Mouse (Mus musculus) right cerebral cortex, postnatal 36 days (tissue): Measurements from ENCODE around the gene Tinagl1.

Source experiments
- DNase-seq, 2 experiments: peaks; one replicate each; pipeline ENCODE4 v3.0.0; 2022; ENCODE audit warnings: low spot score in 2 of 2, mixed read lengths in 1 of 2

Tinagl1 gene

DNA sequence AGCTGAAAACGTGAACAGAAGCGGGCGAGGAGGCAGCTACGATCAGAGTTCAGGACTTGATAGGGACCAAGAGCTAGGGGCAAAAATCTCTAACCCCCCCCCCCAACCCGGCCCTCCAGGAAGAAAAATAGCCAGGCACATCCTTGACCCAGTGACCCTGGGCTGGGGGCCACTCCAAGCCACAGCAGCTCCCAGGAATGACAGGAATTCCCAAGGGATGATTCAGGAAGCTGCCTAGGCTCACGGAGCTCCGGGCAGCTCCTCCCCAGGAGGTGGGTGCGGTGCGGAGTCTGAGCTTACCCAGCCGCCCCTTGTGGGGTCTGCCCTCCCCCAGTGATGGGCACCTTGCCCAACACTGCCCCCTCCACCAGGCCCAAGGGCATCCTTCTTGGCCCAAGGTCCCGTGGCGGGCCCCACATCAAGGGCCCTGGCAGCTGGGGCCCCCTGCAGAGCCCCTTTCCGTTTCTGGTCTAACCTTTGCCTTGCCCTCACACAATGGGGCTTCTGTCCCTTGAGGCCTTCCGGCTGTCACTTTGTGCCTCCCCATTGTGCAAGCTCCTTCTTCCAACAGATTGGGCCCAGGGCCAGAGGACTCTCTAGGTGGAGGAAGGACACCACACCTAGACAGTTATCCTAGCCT is at the start of gene Tinagl1:
Gene Tinagl1 (minus strand): TSS at position 51 of the 640 bp plus-strand sequence.
- DNase-seq, result no peak

DNA sequence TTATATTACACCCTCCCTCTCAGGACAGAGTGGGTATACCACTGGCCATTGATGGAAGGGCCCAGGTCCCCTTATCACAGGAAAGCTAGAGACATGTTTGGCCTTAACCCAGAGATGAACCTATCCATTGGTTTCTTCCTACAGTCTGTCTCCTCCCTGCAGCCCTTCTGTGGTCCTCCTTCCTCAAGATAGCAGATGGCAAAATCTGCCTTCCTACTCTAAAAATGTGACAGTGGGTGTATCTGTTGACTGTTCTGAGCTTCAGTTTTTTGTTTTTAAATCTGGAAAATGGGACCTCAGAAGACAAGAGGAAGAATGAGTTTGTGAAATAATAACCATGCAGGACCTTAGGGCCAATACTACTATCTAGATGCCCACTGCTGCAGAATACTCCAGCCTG is 49.1 kb upstream of the Tinagl1 start:
- DNase-seq, result no peak

DNA sequence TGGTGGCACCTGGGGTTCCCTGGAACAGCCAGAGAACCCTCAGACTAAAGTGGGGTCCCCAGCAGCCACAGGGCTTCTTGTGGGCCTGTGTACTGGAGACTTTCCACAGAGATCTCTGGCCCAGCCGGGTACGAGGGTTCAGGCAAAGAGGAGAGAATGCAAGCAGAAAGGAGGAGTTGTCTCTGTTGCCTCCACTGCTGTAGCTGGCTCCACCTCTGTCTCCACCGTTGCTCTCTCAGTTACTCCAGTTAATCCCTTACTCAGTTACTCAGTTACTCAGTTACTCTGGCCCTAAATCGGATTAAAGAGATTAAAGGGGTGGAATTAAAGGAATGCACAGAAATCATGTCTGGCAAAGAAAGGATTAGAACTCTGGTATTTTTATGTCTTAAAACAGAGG is 47.3 kb upstream of the Tinagl1 start, which contains the start of gene Gm853:
Gene Gm853 (minus strand): TSS at position 223 of the 400 bp plus-strand sequence.
- no peak for DNase-seq

DNA sequence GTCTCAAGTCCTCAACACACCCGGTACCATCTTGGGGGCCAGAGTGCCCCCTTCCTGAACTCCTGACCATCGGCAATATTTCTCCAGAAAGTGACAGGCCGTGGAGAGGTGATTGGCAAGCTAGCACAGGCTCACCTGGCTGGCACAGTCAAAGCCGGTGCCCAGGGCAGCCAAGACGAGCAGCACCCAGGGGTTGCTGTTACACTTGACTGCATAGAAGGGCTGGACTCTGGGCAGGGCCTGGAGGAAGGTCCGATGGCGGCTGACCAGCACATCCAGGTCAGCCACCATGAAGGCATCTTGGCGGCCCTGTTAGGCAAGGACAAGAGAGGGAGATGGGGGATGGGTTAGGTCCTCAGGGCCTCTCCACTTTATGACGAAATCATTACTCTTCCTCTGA is 45.3 kb upstream of the Tinagl1 start:
- no peak for DNase-seq

DNA sequence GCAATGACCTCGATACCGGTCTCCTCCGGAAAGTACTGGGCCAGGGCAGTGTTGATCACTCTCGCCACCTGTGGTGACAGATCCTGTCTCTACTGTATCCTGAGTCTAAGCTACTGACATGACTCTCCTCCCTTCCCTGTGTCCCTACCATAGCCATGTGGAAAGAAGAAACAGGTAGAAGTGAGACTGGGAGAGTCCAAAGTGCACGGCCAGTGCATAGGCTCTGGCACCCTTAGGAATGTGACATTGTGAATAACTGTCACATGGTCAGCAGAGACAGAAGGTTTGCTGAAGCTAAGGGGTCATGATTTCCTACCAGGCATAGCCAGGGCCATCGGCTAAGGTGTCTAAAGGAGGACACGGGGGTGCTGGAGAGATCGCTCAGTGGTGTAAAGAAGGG is 40.5 kb upstream of the Tinagl1 start:
- DNase-seq, result no peak

DNA sequence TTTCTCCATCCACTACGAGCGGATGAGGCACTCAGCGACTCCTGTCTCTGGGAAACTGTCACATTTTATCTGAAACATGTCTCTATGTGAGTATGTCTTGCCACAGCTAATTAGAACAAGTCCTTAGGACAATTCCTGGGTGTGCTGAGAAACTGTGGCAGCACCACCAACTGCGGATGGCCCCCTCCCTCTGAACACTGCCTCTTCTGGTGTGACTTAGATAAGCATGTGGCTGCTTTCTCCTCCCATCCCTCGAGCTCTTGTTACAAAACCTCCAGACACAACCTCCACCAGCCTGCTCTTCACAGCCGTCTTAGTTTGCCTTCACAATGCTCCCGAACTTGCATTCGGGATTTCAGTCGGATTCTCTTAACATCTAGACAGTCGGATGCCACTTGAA is 38.9 kb upstream of the Tinagl1 start:
- DNase-seq, result no peak

DNA sequence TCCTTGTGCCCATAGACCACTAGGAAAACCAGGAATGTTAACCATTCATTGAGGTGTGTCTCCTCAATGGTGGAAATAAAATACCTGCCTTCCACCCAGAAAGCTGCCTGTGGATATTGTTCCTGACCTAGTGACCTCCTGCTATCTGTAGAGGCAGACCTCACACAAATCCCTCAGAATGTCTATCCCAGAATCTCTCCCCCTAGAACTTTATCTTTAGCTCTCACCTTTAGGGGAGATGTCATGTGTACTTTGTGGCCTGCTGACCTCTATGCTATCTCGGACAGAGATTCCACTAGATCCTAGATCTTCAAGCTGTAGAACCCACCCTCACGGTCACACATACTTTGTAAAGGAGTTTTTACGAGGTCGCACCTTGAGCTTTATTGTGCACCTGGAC is 38.3 kb upstream of the Tinagl1 start:
- no peak for DNase-seq

DNA sequence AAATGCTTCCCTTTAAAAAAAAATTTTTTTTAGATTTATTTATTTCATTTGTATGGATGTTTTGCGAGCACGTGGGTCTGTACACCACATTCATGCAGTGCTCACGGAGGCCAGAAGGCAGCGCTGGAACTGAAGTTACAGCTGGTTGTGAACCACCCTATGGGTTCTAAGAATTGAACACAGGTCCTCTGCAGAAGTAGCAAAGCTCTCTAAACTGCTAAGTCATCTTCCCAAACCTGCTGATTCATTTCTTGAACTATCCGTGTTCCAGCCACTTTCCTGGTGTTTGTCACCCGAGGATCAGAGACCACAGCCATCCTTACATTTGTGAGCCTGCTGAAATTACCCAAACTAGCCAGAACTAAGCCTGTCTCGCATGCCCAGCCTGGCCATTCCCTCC is 37.5 kb upstream of the Tinagl1 start:
- DNase-seq, result no peak

DNA sequence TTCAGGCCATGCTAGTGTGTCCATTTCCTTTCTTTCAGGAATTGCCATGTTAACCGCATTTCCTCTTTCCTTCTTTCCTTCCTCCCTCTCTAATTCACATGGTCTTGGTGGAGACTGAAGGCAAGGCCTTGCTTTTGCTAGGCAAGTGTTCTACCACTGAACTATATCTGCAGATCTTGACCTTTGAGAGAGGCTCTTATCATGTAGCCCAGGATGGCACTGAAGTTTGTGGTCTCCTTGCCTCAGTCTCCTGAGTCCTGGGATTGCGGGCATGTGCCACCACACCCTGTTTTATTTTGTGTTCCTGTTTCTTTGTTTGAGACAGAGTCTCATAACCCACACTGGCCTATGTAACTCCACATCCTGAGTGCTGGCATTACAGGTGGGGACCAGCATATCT is 36.9 kb upstream of the Tinagl1 start:
- no peak for DNase-seq

DNA sequence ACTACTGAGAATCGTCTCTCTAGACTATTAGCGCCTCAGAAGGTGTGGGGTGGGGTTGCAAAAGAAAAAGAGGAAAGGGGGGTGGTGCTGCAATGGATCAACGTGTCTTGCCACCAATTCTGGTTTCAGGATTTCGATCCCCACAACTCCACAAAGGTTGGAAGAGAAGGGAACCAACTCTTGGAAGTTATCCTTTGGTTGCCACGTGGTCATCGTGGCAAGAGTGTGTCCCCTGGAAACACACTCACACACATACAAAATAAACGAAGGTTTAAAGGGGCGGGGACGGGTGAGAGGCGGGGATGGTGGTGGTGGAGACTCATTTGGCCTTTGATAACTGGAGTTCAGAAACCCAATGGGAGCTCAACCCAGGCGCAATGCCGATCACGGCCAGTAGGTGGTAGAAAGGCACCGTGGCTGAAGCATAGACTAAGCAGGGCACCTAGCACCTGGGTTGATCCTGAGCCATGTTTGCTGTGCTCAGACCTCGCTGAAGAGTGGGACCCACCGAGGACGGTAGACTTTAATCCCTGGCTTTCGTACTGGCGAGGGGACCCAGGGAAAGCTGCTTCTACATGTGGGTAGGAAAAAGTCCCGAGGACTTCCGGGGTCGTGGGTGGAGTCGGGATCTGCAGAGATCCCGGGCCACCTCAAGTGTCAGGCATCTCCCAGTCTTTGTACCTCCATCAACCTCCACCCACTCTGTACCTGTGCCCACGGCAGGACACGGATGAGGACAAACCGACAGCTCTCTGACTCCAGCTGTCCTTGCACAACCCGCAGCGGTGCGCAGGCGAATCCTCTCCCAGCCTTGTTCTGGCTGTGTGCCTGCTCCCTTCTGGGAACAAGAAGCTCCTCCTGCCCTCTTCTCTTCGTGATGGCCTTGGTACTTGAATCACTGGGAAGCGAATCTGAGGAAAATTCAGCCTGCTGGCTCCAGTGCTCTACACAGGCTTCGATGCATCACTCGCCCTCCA is 24.1 kb upstream of the Tinagl1 start:
- peak; percentile 73 to 83 for DNase-seq

DNA sequence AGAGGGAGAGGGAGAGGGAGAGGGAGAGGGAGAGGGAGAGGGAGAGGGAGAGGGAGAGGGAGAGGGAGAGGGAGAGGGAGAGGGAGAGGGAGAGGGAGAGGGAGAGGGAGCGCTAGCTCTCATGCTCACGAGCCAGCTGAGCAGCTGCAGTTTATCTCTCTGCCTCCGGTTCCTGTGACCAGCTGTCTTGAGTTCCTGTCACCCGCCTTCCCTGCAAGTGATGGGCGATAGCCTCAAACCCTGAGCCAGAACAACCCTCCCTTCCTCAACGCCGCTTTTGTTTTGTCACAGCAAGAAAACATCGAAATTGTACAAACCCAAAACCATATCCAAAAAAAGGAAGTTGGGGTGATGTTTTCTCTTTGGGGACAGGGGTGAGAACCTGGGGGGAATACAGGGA is 21.6 kb upstream of the Tinagl1 start:
- no peak for DNase-seq

DNA sequence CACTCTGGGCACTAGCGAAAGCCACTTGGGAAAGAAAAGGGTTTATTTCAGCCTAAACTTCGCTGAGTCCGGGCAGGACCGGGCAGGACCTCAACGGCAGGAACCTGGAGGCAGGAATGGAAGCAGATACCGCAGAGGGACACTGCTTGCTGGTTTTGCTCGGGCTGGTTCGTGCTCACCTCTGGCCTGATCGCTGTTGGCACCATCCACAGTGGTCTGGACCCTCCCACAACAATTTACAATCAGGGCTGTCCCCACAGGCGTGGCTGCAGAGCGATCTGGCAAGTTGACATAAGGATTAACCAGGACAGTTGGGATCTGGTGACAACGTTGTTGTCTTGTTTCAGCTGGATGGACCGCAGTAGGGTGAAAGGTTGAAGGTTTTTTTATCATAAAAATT is 21.0 kb upstream of the Tinagl1 start:
- DNase-seq, result no peak

DNA sequence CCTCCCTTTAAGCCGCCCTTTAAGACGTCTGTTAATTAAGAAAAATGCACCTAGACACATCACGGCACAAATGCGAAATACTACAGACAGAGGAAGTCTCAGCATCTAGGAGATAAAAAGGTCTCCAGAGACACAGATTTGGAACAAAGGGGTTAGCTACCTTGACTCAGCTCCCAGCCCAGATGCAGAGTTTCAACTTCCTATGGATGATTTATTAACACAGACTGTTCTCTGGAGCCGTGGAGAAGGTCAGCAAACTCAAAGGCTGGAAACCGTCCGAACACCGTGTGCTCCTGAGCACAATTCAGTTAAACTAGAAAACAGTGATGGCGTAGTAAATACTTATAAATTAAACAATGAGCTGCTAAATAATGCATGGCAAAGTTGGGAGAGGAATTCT is 17.3 kb upstream of the Tinagl1 start:
- DNase-seq, result no peak

DNA sequence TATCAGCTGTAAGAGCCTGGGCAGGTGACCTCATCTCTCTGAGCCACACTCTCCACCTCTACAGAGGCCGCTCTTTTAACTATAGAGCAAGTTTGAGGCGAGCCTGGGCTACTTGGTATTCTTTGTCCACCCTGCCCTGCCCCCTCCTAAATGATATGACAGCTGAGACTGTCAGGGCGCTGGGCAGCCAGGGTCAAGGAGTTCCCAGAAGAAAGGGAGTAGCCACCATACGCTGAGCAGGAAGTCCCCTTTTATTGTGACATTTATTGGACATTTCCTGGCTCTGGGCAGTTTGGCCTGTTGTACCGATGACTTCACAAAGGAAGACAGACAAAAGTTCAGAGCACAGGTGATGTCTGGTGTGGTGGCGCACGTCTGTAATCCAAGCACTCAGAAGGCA is 14.7 kb upstream of the Tinagl1 start:
- no peak for DNase-seq

DNA sequence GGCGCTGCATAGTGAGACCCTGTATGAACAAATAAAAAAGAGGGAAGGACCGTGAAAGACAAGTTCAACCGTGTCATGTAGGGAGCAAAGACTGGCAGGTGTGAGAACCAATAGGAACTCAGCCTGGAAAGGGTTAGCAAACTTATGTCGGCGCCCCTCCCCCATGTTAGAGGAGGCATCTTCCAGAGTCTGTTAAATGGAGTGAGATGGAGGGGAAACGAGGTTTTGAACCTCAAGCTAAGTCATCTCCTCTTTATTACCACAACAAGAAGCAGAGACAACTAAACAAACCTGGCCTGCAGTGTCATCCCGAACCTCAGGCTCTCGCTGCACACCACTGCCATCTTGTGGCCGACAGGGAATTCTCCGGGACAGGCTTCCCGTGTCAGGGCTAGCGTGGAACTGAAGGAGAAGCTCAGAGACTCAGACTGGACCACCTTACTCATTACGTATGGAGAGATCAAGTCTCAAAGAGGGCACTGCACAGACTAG is 13.9 kb upstream of the Tinagl1 start:
- DNase-seq, result peak; percentile 52 to 58

DNA sequence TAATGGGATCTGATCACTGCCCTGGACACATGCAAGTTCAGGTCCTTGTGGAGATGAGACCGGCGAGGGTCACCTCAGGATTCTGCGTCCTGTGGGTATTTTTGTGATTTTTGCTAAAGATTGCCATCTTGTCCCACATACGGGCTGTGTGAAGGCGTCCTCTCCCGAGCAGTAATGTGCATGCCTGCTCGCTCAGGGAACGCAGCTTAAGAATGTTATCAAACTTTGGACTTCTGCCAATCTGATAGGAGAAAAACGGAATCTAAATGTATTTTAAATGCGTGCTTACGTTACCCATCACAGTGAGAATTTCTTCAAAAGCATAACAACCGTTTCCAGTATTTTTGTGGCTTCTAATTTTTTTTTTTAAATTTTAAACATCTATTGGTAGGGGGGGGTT is 12.0 kb upstream of the Tinagl1 start:
- no peak for DNase-seq

DNA sequence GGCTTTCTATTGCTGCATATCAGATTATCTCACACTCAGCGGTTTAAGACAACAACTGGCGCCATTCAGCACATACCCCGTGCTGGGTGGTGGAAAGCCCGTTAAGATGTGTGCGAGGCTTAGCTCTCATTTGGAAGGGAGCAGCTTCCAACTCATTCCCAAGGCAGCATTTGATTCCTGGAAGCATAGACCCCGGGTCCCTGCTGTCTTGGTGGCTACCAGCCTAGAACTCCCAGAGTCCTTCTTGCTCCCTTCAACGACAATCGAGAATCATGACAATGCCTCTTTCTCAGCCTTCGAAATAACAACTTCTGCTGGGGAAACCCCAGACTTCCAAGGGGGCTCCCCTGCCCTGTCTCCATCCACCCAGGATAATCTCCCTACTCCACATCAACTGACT is 11.5 kb upstream of the Tinagl1 start:
- no peak for DNase-seq

DNA sequence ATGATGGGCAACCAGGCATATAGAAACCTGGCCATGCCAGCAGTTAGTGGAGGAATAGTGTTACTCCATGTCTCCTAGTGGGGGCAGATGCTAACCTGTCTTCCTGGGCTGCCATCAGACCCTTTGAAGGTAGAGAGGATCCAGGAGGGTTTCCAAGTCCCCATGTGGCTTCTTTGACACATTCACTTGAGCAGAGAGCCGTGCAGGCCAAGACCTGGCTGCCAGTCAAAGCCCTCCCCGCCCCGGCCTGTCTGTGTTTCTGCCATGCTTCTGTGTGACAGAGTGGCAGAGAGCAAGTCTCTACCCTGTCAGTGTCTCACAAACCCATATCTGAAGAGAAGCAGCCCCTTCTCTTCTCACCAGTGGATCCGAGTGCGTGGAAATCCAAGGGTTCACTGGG is 9.0 kb upstream of the Tinagl1 start:
- DNase-seq, result no peak

DNA sequence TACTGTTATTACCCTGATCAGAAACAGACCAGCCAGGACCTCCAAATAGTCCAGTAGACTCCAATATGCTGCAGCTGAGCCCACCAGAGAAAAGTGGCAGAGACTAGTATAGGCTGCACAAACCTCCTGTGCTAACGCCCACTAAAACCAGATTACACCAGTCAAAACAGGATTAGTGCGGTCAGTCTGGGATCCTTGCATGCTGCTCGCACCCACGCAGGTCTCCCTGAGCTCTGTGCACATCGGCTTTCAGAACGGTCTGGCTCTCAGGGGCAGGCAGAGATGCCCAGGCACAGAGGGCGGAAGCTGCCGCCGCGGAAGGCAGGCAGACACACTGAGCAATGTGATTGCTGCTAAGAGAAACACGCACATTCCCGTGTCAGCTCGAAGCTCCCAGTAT is 8.1 kb upstream of the Tinagl1 start:
- no peak for DNase-seq

DNA sequence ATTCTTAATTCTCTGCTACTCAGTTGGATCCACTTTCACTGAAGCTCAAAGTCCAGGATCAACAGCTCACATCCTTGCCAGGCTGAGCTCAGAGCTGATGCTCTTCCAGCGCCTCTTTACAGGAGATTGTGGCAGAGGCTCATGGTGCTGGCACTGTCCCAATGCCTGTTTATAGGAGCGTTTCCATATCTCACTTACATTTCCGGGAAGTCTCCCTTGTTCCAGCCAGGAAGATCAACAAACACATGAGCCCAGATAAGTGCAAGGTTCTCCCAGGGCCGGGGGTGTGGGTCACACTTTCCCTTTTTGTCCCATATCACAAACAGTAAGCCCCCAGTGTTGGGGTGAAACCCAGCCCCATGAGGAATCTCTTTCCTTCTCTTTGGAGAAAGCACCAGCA is 7.0 kb upstream of the Tinagl1 start:
- no peak for DNase-seq

DNA sequence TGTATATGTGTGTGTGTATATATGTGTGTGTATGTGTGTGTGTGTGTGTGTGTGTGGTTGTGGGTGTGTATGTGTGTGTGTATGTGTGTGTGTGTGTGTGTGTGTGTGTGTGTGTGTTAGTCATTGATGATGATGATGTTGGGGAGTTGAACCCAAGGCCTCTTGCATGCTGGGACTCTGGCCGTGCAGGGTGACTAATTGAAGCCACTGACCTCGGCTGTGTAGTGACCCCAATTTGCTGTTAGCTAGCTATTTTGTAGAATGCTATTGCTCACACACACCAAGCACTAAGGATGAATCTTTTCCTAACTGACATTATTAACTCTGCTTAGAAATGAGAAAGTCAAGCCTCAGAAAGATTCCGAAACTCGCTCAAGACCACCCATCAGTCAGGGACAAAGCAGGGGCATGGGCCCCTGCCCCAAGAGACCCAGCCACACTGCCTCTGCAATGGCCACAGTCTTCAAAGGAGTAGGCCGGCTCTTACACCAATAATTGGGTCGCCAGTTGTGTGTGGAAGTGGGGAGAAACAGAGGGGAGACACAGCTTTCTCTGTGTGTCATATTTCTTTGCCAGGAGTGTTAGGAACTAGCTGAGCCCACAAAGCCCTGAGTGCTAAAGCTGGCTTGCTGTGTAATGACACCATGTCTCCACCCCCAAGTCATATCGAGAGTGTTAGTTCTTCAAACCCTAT is 6.1 kb upstream of the Tinagl1 start:
- no peak for DNase-seq

DNA sequence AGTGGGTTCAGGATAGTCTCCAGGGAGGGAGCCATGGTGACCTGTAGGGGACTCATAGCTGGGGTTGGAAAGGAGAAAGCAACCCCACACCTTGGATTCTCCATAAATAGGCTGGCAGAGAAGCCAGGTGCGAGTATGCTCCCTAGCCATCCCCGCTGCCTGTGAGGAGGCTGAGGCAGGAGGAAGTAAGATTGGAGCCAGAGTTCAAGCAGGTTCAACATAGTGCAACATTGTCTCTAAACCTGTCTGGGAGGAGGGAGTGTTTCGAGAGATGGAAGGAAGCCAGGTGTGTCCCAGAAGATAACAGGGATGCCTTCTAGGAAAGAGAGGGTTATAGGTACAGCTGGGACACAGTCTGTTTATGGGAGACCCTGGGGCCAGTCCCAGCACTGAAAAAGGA is 5.0 kb upstream of the Tinagl1 start:
- DNase-seq, result no peak
